Mouse (Mus musculus) hindbrain, embryonic 11.5 days (tissue): ENCODE results near the gene Fam19a2. TPM values are rescaled to one million over a fixed set of nuclear protein-coding genes. Genes with fewer than 3 reads are reported as not detected.

ENCODE experiments used
- ATAC-seq: fragments of 200-750 bp; cut with Nextera tagmentation; 2 replicates; pipeline ENCODE4 v1.8.0; 2017; ENCODE audit warnings: mild to moderate bottlenecking, moderate TSS enrichment, moderate library complexity; ENCODE audit not compliant: low FRiP score
- DNase-seq: peaks from one replicate; pipeline ENCODE4 v3.0.0-alpha.2; 2015; ENCODE audit warnings: low spot score
- H3K27ac ChIP-seq: fragments of 300-500 bp; sonication (generic); 2 replicates; pipeline ENCODE4 v1.5.1; 2014; ENCODE audit warnings: mild to moderate bottlenecking, low read depth, low read length
- H3K27me3 ChIP-seq: fragments of 300-500 bp; sonication (generic); 2 replicates; pipeline ENCODE4 v1.6.1; 2014; ENCODE audit warnings: mild to moderate bottlenecking, low read length, moderate library complexity, mixed read lengths; ENCODE audit not compliant: control insufficient read depth, insufficient read depth
- H3K36me3 ChIP-seq: fragments of 300-500 bp; sonication (generic); 2 replicates; pipeline ENCODE4 v1.6.1; 2014; ENCODE audit warnings: mild to moderate bottlenecking, low read length, moderate library complexity, mixed read lengths; ENCODE audit not compliant: control insufficient read depth, insufficient read depth
- H3K4me1 ChIP-seq: fragments of 300-500 bp; sonication (generic); replicated peaks from 2 replicates; pipeline ENCODE4 v1.6.1; 2014; ENCODE audit warnings: low read length, mixed read lengths; ENCODE audit not compliant: control insufficient read depth, insufficient read depth
- H3K4me2 ChIP-seq: fragments of 300-500 bp; sonication (generic); replicated peaks from 2 replicates; pipeline ENCODE4 v1.6.1; 2014; ENCODE audit warnings: mild to moderate bottlenecking, low read depth, low read length
- H3K4me3 ChIP-seq: fragments of 300-500 bp; sonication (generic); 2 replicates; pipeline ENCODE4 v1.5.1; 2014; ENCODE audit warnings: low read depth, low read length
- H3K9ac ChIP-seq: fragments of 300-500 bp; sonication (generic); 2 replicates; pipeline ENCODE4 v1.6.1; 2014; ENCODE audit warnings: low read depth, low read length
- H3K9me3 ChIP-seq: fragments of 300-500 bp; sonication (generic); 2 replicates; pipeline ENCODE4 v1.6.1; 2016; ENCODE audit warnings: low read length; ENCODE audit not compliant: control insufficient read depth
- WGBS: fragments of 180-500 bp; shearing (Covaris S2); extraction: QIAGEN DNeasy Blood & Tissue Kit; methylation state at CpG from one replicate; pipeline ENCODE4 v1.1.7; 2014; 5-methylcytosine and 5-hydroxymethylcytosine counted together
- polyA plus RNA-seq: library from polyadenylated mRNA; unstranded; fragments of >200 nt; fragmentation: Nextera tagmentation; extraction: Ambion mirVana; gene quantifications from 2 replicates; pipeline ENCODE4 v1.2.1, GENCODE M21; 2014

Fam19a2 gene
- polyA plus RNA-seq, 1 experiment from 2014 or later, result 8.2 TPM

- no peak overlapping the region for H3K27ac ChIP-seq
- no peaks in the 10 kb centered on the region for H3K4me1 ChIP-seq
- no peak overlapping the region for H3K4me3 ChIP-seq
- no peaks in the 10 kb centered on the region for H3K36me3 ChIP-seq
- H3K27me3 ChIP-seq, result no peaks in the 10 kb centered on the region
- H3K4me2 ChIP-seq, result no peak overlapping the region
- DNase-seq (no peak), ATAC-seq (no peak)
- H3K9me3 ChIP-seq, result no peaks in the 10 kb centered on the region
- WGBS, result 90% methylated on average over 2 of the region's 2 CpGs
- no peak overlapping the region for H3K9ac ChIP-seq
Measured at GRCm38 (mm10) chr10:123626691-123627090, 362.9 kb downstream of the Fam19a2 start.

- no peak overlapping the region for H3K4me2 ChIP-seq
- ATAC-seq (no peak), DNase-seq (no peak)
- no peak overlapping the region for H3K9ac ChIP-seq
- no peaks in the 10 kb centered on the region for H3K9me3 ChIP-seq
- H3K27me3 ChIP-seq, result no peaks in the 10 kb centered on the region
- H3K27ac ChIP-seq, result no peak overlapping the region
- H3K36me3 ChIP-seq, result no peaks in the 10 kb centered on the region
- no peaks in the 10 kb centered on the region for H3K4me1 ChIP-seq
- WGBS, result 74% methylated on average over 5 of the region's 5 CpGs
- no peak overlapping the region for H3K4me3 ChIP-seq
Measured at GRCm38 (mm10) chr10:123629248-123629744, 365.5 kb downstream of the Fam19a2 start.

- ATAC-seq (no peak), DNase-seq (peak; percentile 5)
- WGBS, result 66% methylated on average over 5 of the region's 5 CpGs
- H3K36me3 ChIP-seq, result no peaks in the 10 kb centered on the region
- no peak overlapping the region for H3K4me3 ChIP-seq
- no peaks in the 10 kb centered on the region for H3K27me3 ChIP-seq
- H3K4me2 ChIP-seq, result no peak overlapping the region
- no peak overlapping the region for H3K27ac ChIP-seq
- no peak overlapping the region for H3K9ac ChIP-seq
- H3K4me1 ChIP-seq, result no peaks in the 10 kb centered on the region
- no peaks in the 10 kb centered on the region for H3K9me3 ChIP-seq
Measured at GRCm38 (mm10) chr10:123632029-123632428, 368.2 kb downstream of the Fam19a2 start.

- no peak for ATAC-seq
- Histone ChIP-seq H3K4me2 (no peak overlapping the region), H3K9me3 (no peaks in the 10 kb centered on the region), H3K9ac (no peak overlapping the region), H3K4me3 (no peak overlapping the region), H3K27ac (no peak overlapping the region), H3K4me1 (no peaks in the 10 kb centered on the region), H3K36me3 (no peaks in the 10 kb centered on the region), H3K27me3 (no peaks in the 10 kb centered on the region)
- no peak for DNase-seq
- 90% methylated on average over 5 of the region's 5 CpGs for WGBS
Measured at GRCm38 (mm10) chr10:123636655-123637054, 372.9 kb downstream of the Fam19a2 start.

GRCm38 (mm10) chr10:123637496-123637895, 373.7 kb downstream of the Fam19a2 start:
- Histone ChIP-seq H3K4me3 (no peak overlapping the region), H3K9me3 (no peaks in the 10 kb centered on the region), H3K27ac (no peak overlapping the region), H3K27me3 (no peaks in the 10 kb centered on the region), H3K9ac (no peak overlapping the region), H3K36me3 (no peaks in the 10 kb centered on the region), H3K4me1 (no peaks in the 10 kb centered on the region), H3K4me2 (no peak overlapping the region)
- no peak for DNase-seq
- no peak for ATAC-seq

- no peaks in the 10 kb centered on the region for H3K4me1 ChIP-seq
- no peak for ATAC-seq
- H3K4me3 ChIP-seq, result no peak overlapping the region
- no peak overlapping the region for H3K9ac ChIP-seq
- no peak overlapping the region for H3K27ac ChIP-seq
- H3K36me3 ChIP-seq, result no peaks in the 10 kb centered on the region
- no peak overlapping the region for H3K4me2 ChIP-seq
- H3K9me3 ChIP-seq, result no peaks in the 10 kb centered on the region
- WGBS, result 91% methylated on average over 4 of the region's 4 CpGs
- H3K27me3 ChIP-seq, result no peaks in the 10 kb centered on the region
- DNase-seq, result no peak
Measured at GRCm38 (mm10) chr10:123645568-123645967, 381.8 kb downstream of the Fam19a2 start.

GRCm38 (mm10) chr10:123671208-123671607, 407.4 kb downstream of the Fam19a2 start:
- Histone ChIP-seq H3K27me3 (no peaks in the 10 kb centered on the region), H3K4me1 (no peaks in the 10 kb centered on the region), H3K9ac (no peak overlapping the region), H3K27ac (no peak overlapping the region), H3K4me2 (no peak overlapping the region), H3K36me3 (no peaks in the 10 kb centered on the region), H3K9me3 (no peaks in the 10 kb centered on the region), H3K4me3 (no peak overlapping the region)
- peak; percentile 45; the same call in 1 of the 2 replicates for ATAC-seq
- DNase-seq, result no peak

GRCm38 (mm10) chr10:123678284-123678864, 414.6 kb downstream of the Fam19a2 start:
- ATAC-seq, result peak; percentile 55

GRCm38 (mm10) chr10:123682718-123683255, 419.0 kb downstream of the Fam19a2 start:
- ATAC-seq, result no peak
- no peak for DNase-seq
- 62% methylated on average over 9 of the region's 9 CpGs for WGBS
- Histone ChIP-seq H3K27me3 (no peaks in the 10 kb centered on the region), H3K36me3 (no peaks in the 10 kb centered on the region), H3K9ac (no peak overlapping the region), H3K4me3 (no peak overlapping the region), H3K27ac (no peak overlapping the region), H3K9me3 (no peaks in the 10 kb centered on the region), H3K4me2 (no peak overlapping the region), H3K4me1 (no peaks in the 10 kb centered on the region)

More at GRCm38 (mm10) chr10:123678284-123678864, 414.6 kb downstream of the Fam19a2 start:
- Histone ChIP-seq H3K4me1 (no peaks in the 10 kb centered on the region), H3K9ac (no peak overlapping the region), H3K36me3 (no peaks in the 10 kb centered on the region), H3K27me3 (no peaks in the 10 kb centered on the region), H3K27ac (no peak overlapping the region), H3K4me2 (no peak overlapping the region), H3K9me3 (no peaks in the 10 kb centered on the region), H3K4me3 (no peak overlapping the region)
- no peak for DNase-seq
- 8% methylated on average over 7 of the region's 7 CpGs for WGBS
